Mouse (Mus musculus): Measurements from ENCODE around the gene Ulk3.

Ulk3 gene

DNA sequence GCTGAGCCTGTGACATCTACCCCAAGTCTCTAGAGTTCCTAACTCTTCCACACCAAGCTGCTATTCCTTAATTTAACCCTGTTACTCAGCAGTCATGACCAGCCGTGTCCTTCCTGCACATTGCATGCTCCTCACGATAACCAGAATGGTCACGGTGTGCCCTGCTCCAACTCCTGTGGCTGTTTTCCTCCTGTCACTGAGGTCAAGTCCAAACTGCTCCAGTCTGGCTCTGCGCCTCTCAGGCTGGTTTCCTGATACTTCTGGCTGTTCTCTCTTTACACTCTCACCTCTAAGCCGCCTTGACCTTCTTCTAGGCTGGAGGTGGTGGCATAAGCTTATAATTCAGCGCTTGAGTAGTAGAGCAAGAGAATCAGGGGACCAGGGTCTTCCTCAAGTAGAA lies 20.8 kb upstream of the Ulk3 start:
- no peak for DNase-seq (ENCODE audit: low read depth, low spot score)

DNA sequence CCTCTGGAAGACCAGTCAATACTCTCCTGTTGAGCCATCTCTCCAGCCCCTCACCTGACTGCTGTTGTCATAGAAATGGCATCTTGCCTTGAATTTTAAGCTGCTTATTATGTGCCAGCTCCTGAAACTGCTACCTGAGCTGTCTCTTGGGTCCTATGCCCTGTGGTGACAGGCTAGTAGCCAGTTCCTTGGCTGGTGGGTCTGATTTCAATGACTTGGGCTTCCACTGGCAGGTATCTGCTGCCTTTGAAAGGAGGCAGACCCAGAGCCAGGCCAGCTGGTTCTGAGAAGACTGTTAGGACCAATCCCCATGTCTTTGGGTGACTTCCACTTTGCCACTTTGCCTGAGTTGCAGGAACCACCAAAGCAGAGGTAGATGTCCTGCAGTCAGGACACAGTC lies 14.9 kb upstream of the Ulk3 start:
- no peak for DNase-seq (ENCODE audit: low read depth, low spot score)

DNA sequence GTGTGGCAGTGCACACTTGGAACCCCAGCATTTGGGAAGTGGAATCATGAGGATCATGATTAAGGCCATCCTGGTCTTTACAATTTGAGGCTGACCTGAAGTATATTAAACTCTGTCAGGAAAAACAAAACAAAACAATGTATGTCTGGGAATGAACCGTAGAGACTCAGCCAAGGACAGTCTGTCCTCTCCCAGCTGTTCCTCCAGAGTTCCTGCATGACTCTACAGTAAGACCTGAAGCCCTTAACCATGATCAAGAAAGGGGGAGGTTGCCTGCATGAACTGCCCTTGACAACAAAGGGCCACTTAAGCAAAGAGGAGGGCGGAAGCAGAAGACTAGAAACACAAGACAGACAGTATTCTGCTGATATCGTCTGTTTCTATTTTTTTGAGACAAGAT lies 13.7 kb upstream of the Ulk3 start:
- no peak for DNase-seq (ENCODE audit: low read depth, low spot score)

DNA sequence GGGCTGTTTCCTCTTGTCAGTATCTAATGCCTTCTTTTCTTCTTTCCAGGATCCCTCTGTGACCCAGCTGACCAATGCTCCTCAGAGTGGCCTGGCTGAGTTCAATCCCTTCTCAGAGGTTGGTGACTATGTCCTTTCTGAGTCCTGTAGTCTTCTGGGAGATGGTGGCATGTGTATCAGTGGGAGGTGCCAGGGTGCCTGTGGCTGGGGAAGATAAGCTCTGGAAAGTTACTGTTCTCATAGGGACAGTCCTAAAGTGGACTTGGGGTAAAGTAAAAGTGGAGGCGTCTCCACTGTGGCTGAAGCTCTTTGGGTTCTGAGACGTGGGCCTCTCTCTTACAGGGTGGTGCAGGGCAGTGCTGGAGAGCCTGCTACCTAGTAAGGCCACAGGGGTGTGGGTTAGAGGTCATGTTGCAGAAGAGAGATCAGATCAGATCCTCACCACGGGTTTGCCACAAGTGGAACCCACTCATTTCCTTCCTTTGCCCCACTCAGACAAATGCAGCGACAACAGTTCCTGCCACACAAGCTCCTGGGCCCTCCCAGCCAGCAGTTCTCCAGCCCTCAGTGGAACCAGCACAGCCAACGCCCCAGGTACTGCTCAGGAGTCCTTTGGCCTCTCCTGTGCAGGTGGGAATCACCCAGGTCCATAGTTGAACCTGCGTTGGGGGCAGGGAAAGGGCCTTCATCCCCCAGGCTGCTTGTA lies 12.0 kb upstream of the Ulk3 start:
- DNase-seq (ENCODE audit: low read depth, low spot score): no peak

DNA sequence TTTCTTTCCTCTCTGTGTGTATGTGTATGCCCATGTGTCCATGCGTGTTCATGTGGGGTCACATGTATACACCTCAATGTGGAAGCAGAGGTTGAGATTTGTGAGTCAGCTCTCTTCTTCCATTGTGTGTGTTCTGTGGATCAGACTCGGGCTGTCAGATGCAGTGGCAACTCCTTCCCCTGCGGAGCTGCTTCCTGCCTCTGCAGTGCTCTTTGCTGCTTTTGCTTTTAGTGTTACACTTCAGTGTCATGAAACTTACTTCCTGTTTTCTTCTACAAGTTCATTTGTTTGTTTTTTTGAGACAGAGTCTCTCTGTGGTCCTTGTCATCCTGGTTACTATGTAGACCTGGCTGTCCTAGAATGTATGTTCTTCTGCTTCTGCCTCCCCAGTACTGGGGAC lies 4.3 kb upstream of the Ulk3 start:
- no peak for DNase-seq (ENCODE audit: low read depth, low spot score)

DNA sequence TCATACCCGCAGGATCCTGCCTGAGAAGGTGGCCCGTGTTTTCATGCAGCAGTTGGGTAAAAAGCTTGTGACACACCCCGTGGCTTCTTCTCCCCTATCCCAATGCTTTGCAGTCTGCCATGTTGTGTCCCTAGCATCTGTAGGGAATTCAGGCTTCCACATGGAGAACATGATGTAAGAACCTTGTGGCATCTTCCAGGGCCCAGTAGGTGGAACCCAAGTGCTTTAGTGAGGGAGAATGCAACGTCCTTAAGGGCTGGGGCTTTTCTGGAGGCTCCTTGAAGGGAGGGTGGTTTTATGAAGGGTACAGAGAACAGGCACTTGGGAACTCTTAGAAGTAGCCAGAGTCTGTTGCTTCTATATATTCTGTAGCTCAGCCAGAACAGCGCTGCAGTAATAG lies 1.5 kb downstream of the Ulk3 start:
- no peak for DNase-seq (ENCODE audit: low read depth, low spot score)

DNA sequence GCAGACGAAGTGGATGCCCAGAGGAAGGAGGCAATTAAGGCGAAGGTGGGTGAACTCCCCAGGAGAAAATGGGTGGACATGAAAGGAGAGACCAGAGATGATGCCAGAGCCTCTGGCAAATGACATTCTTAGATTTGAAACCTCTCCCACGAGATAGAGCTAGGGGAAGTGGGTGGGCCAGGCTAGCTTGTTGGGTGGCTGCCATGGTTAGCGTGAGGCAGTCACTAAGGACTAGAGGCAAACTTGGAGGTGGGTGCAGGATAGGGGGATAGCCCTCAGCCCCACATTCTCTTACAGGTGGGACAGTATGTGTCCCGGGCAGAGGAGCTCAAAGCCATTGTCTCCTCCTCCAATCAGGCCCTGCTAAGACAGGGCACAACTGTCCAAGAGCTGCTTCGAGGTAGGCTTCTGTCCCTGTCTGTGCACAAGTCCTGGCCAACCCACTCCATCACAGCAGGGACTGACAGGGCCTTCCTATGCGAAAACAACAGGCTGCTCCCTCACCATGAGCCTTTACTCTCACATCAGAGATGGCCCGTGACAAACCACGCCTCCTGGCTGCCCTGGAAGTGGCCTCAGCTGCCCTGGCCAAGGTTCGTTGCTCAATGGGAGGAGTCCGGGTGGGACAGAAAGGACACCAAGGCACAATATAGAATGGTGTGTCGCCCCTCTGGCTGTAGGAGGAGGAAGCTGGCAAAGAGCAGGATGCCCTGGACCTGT lies 4.4 kb downstream of the Ulk3 start:
- no peak for DNase-seq (ENCODE audit: low read depth, low spot score)

DNA sequence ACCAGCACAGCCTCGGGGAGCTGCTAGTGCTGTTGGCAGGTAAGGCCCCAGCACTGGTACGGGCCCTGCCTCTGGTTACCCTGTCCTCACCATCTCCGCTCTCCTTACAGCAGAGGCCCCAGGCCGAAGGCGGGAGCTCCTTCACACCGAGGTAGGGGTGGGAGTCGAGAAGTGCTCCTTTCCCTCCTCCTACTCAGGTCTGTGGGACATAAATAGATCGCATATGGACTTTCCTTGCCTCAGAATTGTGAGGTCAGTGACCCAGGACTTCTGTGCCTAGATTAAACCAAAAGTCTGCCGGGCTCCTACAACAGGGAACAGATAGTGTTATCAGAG lies 4.9 kb downstream of the Ulk3 start:
- DNase-seq (ENCODE audit: low read depth, low spot score): no peak

DNA sequence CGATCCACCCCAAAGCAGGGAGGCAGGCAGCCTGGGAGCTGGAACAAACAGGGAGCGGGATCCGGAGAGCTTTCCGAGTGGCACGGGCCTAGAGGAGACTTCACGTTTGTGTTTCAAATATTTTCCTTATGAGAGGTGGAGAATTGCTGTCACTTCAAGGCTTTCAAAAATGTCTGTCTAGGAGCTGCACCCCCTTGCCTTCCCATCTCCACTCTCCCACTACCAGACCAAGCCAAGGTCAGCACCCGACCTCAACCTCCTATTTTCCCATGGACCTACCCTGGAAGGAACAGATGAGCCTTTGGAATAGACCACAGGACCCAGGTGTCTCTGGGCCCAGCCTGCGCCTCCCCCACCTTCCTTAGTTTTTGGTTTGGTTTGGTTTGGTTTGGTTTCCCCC lies 8.0 kb downstream of the Ulk3 start:
- DNase-seq (ENCODE audit: low read depth, low spot score): no peak

DNA sequence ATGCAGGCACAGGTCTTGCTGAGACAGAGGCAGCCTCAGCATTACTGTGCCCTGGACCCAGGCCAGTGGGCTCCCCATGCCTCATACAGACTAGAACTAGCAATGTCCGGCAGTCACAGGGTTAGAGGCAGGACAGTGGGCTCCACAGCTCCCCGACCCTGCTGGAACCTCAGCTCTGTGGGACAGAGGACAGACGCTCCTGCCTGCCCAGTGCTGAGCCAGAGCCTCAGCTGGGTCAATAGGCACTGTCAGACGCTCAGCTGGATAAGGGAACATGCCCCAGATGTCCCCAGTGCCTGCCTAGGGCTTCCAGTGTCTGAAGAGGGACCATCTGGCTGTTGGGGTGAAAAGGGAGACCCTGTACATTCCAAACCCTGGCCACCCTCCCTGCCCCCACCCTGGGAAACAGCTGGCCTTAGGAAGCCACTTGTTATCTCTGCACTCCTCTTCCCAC lies 8.7 kb downstream of the Ulk3 start:
- no peak for DNase-seq (ENCODE audit: low read depth, low spot score)

DNA sequence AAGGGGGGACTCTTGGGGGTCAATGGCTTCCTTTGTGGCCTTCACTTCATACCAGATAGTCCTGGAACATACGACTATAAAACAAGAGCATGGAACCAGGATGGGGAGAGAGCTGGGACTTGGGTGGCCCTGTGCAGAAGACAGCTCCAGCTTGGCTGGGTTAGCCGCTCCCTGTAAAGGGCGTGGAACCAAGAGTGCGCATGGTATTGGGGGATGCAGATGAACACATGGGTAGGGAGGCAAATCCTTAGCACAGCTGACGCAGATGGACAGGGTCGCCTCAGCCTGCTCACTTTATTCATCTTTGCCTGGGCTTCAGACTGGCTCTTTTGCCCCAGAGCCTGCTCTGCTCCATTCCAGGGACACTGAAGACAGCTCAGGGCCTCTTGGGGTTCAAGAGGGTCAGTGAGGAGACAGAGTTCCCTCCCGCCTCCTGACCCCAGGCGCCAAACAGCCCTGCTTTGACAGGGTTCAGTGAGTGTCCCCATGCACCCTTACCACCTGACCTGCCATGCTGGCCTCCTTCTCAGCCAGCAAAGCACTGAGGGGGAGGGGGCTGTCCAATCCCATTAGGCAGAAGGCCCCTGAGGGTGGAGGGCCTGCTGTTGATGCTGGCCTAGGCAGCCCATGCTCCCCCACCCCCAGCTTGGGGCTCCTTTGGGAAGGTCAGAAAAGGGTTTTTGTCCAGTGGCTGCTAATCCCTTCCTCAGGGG lies 9.8 kb downstream of the Ulk3 start:
- no peak for DNase-seq (ENCODE audit: low read depth, low spot score)

DNA sequence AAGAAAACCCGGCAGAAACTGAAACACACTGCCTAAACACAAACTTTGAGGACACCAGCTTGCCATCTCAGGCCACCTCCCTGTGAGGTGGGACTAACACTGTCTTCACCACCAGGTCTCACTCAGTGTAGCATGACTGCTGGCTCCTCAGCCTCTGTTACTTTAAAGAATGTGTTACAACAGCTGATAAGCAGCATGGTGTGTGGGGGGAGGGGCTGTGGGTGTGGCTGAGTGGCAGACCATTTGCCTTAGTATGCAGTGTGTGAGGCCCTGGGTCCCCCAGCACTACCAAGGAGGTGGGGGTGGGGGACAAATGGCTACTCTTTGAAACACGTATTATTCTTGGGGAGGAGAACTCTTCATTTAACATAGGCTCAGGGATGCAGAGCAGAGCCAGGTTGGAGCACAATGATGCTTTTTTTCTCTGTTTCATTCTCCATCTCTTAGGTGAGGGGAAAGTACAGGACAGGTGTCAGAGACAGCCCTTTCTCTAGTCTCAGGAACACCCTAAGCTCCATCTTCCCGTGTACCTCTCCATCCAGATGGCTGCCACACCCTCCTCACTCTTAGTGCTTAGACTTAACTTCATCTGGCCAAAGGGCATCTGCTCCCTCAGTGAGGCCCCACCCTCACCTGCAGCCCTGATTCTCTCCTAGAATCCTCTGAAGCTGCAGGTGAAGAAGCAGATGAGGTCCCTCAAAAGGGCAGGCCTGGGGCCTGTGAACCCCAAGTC lies 11.5 kb downstream of the Ulk3 start:
- no peak for DNase-seq (ENCODE audit: low read depth, low spot score)

DNA sequence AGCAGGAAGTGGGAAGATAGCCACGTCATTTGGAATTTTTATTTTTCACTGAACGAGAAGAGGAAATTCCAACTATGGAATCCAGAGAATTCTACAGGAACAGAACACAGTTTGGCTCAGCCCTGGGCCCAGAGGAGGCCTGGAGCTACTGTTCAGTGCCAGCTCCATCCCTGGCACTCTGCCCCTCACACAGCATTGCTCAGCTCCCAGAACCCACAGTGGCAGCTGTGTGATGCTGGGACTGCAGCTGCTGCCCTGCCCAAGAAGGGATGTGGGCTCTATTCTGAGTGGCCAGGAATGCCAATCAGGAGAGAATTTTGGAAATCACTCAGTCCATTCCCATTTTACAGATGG lies 12.1 kb downstream of the Ulk3 start:
- DNase-seq (ENCODE audit: low read depth, low spot score): no peak

DNA sequence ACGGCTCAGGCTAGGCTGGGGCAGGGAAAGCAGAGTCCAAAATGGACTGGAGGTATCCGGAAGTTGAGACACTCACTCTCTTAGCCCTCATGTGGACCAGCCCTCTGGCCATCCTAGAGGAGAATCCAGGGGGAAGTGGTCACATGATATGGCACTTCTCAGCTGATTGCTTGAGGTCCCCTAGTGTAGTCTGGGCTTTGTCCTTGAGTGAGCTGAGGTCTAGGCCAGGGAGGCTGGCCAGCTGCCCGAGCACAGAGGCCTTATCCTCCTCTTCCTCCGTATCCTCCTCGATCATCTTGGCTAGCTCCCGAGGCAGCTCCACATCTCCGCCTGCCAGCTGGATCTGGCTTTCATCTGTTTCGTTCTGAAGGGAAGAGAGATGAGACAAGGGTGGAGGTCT lies 12.8 kb downstream of the Ulk3 start:
- DNase-seq (ENCODE audit: low read depth, low spot score): no peak

DNA sequence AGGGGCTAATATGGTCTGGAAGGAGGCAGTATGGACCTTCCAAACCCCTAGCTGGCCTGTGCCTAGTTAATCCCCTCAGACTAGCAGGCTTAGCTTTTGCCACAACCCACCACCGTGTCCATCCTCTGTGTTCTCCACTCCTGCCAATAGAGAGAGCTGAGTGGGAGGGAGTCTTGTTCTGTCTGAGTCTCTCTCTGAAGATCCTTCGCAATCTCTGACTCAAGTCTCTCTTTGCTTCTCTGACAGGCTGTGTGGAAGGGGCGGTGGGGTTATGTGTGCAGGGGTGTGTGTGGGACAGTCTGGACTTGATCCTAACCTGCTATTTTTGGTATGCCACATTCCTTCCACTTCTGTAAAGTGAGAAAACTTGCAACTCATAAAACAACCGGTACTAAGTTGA lies 15.6 kb downstream of the Ulk3 start:
- DNase-seq (ENCODE audit: low read depth, low spot score): no peak

DNA sequence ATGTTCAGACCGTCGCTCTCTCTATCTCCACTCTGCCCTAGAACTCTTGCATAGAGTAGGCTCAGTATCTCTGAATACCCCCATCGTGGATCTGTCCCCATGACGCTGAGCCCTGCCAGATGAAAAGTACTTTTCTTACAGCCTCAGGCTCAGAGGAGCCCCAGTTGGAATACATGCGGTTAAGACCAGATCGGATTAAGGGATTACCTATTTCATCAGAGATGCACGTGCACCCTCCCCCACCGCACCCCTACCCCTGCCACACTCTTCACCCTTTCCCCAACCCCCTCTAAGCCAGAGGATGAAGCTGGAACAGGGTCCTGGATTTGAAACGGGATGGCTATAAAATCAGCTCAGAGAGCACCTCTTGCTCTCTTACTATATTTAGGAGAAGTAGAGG lies 16.3 kb downstream of the Ulk3 start:
- no peak for DNase-seq (ENCODE audit: low read depth, low spot score)

DNA sequence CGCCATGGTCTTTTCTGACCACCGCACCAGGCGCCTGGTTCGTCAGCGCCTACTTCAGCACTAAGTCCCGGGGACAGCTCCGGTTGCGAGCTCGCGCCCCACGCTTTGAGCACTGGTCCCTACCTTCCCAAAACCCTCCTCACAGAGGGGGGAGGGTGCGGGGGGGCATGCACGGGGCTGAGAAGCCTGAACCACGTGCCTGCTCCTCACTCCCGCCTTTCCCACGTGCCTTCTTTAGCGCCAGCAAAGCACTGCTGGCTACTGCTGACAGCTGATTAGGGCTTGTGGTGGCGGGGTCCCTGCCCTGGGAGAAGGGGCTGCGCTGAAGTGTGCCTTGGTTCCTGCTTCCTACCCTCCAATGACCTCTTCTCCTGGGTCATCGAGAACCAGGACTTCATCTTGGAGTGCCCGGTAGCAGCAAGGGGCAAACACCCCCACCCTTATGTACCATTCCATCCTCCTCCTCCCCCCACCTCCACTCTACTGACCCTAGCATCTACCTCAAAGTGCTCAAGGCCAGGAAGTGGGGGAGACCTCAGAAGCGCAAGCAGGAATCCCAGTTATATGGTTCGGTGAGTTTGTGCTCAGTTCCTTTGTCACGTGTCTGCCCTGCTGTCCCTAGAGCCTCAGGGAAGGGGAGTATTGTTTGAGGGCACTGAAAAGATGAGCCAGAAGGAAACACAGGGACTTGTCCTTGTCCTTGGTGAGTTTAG lies 17.0 kb downstream of the Ulk3 start, which contains the start of gene Cplx3:
TSS of gene Cplx3 (minus strand) at position 143 of the 713 bp plus-strand sequence.
- no peak for DNase-seq (ENCODE audit: low read depth, low spot score)

DNA sequence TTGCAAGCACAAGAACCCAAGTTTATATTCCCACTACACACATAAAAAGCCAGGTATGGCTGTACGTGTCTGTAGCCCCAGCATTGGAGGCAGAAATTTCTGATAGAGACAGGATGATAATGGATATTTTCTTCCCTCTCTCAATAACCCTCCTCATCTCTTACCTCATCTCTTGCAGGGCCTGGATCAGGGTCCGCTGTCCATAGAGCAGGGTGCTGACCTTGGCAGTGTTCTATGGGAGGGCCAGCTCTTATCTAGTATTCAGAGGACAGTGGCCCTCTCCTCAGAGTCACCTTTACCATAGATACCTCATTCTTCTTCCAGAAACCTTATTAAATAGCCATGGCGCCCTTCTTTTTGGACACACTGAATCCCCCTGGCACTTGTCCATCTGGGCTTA lies 20.6 kb downstream of the Ulk3 start:
- DNase-seq (ENCODE audit: low read depth, low spot score): no peak

DNA sequence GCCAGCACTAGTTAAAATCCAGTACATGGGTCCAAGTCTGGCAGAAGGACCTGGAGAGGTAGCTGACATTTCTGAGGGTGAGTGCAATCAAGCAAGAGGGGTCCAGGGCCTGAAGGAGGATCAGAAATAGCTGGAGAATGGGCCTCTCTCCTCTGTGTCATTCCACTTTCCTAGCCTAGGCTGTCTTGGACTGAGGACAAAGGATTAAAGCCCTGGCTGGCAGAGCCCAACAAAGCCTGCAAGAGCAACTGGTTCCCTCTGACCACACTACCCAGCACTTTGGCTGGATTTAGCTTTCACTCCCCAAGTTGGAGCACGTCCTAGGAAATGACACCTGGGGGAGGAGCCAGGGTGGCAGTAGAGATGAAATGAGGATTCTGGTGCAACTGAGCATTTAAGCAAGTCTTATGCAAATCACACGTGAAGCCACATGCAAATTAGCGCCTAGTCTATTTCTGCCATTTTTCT lies 21.1 kb downstream of the Ulk3 start:
- no peak for DNase-seq (ENCODE audit: low read depth, low spot score)

DNA sequence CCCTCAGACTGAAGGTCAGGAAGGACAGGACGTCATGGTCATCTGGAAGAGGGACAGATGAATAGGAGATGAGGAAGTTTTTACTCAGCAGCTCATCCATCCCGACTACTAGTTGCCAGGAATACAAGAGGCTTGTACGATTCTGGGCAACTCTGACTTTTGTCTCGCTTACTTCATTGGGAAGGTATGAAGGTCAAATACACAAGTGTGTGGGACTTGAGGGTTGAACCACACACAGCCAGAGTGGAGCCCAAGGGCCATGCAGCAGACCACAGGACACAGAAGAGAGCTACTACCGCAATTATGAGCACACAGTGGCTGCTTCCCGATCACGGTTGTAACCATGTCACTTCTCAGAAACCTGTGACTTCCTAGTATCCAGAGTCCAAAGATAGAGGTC lies 23.3 kb downstream of the Ulk3 start:
- DNase-seq (ENCODE audit: low read depth, low spot score): no peak

DNA sequence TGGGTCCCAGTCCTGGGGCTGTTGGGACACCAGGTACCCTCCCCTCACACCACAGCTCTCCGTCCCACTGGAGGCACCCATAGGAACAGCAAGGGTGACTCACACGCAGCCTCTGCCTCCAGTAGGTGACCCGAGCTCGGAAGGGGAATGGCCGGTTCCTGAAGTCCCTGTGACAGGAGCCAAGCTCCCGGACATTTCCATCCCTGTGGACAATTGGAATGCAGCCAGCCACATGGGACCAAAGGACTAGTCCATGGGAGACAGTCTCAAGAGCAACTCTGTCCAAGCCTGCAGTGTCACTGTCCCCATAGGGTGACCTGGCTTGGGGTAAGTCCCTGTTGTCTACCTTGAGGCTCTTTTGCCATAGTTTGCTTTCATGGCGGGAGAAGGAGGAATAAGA lies 24.7 kb downstream of the Ulk3 start:
- no peak for DNase-seq (ENCODE audit: low read depth, low spot score)

DNA sequence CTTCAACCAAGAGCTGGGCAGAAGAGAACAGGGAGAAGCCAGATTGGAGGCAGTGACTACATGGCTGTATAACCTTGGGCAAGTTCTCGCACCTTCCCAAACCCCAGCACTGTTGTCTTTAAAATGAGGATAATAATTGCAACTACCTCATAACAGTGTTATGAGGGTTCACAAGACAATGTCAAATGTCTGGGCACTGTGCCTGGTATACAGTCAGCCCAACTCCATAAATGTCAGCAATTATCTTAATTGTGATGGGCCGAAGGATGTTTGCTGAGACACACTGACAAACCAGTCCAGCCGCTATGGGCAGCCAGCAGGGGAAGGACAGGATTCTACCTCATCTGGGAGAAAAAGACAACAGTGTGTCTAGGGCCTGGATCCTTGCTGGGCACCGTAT lies 25.5 kb downstream of the Ulk3 start:
- DNase-seq (ENCODE audit: low read depth, low spot score): no peak
